Mouse (Mus musculus): Measurements from ENCODE around the gene Fto. TPM values are rescaled to one million over a fixed set of nuclear protein-coding genes. Genes with fewer than 3 reads are reported as not detected.

Gene Fto
- total RNA-seq, 2 experiments from 2014 or later = 149 to 152 TPM

GRCm38 (mm10) chr8:91355956-91356699 is 42.8 kb downstream of the Fto start:
- DNase-seq (ENCODE audit: low spot score in 2 of 2) = no peak

- no peak for DNase-seq (ENCODE audit: low spot score in 2 of 2)
These were observed 44.2 kb downstream of the Fto start for GRCm38 (mm10) chr8:91357493-91358014.

- DNase-seq (ENCODE audit: low spot score in 2 of 2) = no peak
These were observed 44.7 kb downstream of the Fto start for GRCm38 (mm10) chr8:91358016-91358415.

- no peak for DNase-seq (ENCODE audit: low spot score in 2 of 2)
These were observed 46.2 kb downstream of the Fto start for GRCm38 (mm10) chr8:91359511-91359910.

- DNase-seq (ENCODE audit: low spot score in 2 of 2) = no peak
These were observed 47.5 kb downstream of the Fto start for GRCm38 (mm10) chr8:91360644-91361357.

- no peak for DNase-seq (ENCODE audit: low spot score in 2 of 2)
These were observed 50.0 kb downstream of the Fto start for GRCm38 (mm10) chr8:91363272-91363860.

GRCm38 (mm10) chr8:91364216-91364615 is 50.9 kb downstream of the Fto start:
- no peak for DNase-seq (ENCODE audit: low spot score in 2 of 2)

GRCm38 (mm10) chr8:91365804-91366203 is 52.5 kb downstream of the Fto start:
- no peak for DNase-seq (ENCODE audit: low spot score in 2 of 2)

- no peak for DNase-seq (ENCODE audit: low spot score in 2 of 2)
These were observed 57.6 kb downstream of the Fto start for GRCm38 (mm10) chr8:91370899-91371298.

- no peak for DNase-seq (ENCODE audit: low spot score in 2 of 2)
These were observed 58.7 kb downstream of the Fto start for GRCm38 (mm10) chr8:91371995-91372394.

- DNase-seq (ENCODE audit: low spot score in 2 of 2) = no peak
These were observed 59.7 kb downstream of the Fto start for GRCm38 (mm10) chr8:91372780-91373577.

- no peak for DNase-seq (ENCODE audit: low spot score in 2 of 2)
These were observed 62.0 kb downstream of the Fto start for GRCm38 (mm10) chr8:91375054-91375938.

GRCm38 (mm10) chr8:91376785-91377184 is 63.5 kb downstream of the Fto start:
- no peak for DNase-seq (ENCODE audit: low spot score in 2 of 2)

GRCm38 (mm10) chr8:91377275-91377674 is 64.0 kb downstream of the Fto start:
- no peak for DNase-seq (ENCODE audit: low spot score in 2 of 2)

- peak; percentile 59 to 90 for DNase-seq (ENCODE audit: low spot score in 2 of 2)
These were observed 65.6 kb downstream of the Fto start for GRCm38 (mm10) chr8:91378846-91379499.

GRCm38 (mm10) chr8:91380796-91381542 is 67.6 kb downstream of the Fto start:
- DNase-seq (ENCODE audit: low spot score in 2 of 2) = no peak

- DNase-seq (ENCODE audit: low spot score in 2 of 2) = no peak
These were observed 68.3 kb downstream of the Fto start for GRCm38 (mm10) chr8:91381543-91382106.

GRCm38 (mm10) chr8:91383210-91383609 is 69.9 kb downstream of the Fto start:
- DNase-seq (ENCODE audit: low spot score in 2 of 2) = no peak

- DNase-seq (ENCODE audit: low spot score in 2 of 2) = no peak
These were observed 70.5 kb downstream of the Fto start for GRCm38 (mm10) chr8:91383811-91384210.

All from layer of hippocampus, adult 18-20 months (tissue).